Mouse (Mus musculus) kidney, postnatal 14 days (tissue): ENCODE measurements around the gene Il11ra1.
A peak's percentile ranks its signal among the peaks of the same experiment; 100 is the strongest.

Source experiments
- DNase-seq: peaks from one replicate; pipeline ENCODE4 v3.0.0; 2022; ENCODE audit warnings: mixed read lengths

The Il11ra1 gene

DNA sequence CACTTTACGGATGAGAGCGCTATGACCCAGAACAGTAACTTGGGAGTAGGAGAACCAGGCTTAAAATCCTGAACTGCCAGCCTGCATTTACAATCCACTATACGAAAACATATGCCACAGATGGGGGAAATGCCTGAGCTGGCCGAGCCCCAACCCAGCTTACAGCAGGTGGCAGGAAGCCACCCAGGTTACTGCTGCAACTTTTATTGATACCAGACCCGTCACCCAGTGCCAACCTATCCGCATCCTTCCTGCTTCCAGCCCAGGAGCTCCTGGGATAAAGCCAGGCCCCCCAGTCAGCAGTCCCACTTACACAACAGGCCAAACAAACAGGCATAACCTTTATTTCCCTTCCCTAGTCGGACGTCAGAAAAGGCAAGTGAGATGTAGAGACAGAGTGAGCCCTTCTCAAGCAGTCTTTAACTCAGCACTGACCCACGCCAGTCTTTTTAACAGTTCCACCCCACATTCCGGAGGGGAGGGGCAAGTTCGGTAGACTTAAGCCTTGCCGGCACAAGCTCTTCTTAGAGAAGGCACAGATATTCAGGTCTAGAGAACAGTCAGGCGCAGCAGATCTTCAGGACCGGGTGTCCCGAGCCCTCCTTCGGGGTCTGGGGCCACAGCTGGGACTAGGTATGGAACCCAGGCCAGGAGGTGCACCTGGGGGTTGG is 12.1 kb downstream of the Il11ra1 start:
- DNase-seq, result no peak

DNA sequence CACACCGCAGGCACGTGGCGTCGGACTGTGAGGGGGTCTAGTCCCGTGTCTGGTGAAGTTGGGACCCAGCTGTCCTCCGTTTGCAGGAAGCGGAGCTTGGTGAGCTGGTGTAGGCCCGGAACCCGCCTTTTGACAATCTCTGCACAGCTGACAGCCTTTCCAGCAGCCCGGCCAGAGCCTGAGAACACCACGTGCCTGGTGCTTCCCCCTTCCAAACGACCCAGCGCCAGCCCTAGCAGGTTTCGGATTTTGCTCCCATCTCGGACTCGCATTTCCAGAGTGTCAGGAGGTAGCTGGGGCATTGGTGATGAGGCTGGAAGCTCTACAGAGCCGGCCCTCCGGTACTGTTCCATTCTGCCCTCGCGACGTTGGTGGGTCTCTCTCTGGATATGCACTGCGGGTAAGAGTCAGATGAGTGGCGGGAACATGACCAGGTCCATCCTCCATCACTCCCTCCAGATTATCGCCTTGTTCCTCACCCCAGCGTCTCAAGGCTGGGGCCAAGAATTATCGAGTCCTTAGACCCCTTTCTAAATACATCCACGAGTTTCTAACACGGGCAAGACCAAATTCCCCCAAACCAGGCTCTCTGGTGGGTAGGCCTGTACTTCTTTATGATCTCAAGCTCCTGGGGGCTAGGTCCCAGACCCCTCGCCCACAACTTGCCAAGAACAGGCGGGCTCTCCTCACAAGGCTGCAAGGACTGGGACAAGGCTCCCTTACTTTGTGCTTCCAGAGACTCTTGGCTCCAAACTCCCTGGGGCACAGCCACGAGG is 12.8 kb downstream of the Il11ra1 start:
- DNase-seq, result peak; percentile 38

DNA sequence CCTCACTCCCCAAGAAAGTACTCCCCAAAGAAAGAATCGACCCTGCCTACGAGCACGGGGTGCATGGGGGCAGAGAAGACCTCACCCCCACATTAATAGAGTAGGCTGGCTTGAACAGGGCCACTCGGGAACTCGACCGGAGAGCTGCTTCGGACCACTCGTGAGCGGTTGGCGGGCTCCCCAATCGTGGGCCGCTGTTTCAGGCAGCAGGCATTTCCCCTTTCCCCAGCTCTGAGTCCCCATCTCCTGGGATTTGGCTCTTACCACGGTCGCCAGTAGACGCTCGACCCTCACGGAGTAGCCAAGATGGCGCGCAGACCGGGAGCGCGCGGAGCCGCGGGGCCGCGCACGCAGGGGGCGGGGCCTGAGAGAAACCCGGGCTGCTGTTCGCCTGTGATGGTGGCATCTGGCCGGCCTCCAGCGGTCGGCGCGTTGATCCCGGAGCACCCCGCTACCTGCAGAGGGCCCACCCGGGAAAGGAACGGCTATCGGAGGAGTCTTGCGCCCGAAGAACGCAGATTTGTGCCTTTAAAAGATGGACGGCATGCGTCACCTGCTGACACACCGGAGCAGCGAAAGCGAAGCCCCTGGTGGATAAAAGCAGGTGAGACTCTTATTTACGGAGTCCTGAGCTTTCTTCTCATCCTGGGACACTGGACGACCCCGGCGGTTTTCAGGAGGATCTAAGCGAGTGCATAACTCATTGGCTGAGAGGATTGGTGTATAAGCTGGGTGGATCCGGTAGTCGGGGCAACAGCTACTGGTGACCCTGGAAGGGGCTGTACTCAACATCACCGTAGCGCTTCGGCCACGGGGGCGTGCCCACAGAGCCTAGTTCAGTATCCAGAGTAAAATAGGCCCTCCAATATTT is 13.6 kb downstream of the Il11ra1 start, which contains the start of gene Rpp25l:
Rpp25l (minus strand) TSS at position 338 of the 871 bp plus-strand sequence.
- DNase-seq, result peak; percentile 92

DNA sequence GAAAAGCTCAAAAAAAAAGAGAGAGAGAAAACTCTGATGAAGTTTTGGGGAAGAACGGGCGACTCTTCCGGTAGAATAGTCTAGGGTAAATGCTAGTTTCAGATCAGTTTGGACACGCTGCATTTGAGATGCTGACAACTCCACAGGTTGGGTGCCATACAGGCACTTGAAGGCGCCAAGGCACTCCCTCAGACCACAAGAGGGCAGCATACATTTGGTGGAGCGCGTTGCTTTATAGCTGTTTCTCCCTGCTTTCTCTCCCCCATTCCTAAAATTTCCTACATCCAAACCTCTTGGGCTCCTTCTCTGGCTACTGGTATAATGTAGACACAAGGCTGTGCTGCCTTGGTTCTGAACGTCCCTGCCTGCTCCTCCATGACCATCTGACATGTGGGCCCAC is 14.5 kb downstream of the Il11ra1 start:
- DNase-seq, result peak; percentile 78

DNA sequence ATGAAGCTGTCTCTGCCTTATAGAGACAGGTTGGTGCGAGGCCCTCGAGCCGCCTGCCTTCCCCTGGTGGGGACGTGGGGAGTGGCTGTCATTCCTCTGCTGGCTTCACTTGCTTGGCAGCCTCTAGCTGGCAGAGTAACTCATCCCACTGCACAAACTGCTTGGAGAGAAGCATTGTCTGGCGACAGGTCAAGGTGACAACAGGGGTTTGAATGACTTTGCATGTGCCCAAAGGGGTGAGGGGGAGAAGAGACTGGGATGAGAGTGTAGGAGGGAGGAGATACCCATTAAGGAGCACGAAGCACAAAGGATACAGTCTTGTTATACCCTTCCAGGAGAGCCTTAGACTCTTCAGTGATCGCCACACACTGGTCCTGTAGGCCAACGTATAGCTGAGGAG is 15.3 kb downstream of the Il11ra1 start:
- DNase-seq, result no peak

DNA sequence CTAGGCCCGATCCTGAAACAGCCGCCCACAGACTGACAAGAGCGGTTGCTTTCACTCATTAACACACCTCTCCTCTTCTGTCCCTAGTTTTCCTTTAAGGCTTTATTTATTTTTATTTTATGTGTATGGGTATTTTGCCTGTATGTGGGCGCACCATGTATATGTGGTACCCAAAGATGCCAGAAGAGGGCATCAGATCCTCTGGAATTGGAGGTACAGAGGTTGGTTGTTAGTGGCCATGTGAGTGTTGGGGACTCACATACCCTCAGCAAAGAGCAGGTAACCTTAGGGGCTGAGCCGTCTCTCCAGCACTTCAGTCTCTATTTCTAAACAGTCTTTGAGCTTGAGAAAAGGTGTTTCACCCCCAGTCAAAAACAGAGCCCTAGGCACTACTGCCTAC is 15.8 kb downstream of the Il11ra1 start:
- peak; percentile 64 for DNase-seq

DNA sequence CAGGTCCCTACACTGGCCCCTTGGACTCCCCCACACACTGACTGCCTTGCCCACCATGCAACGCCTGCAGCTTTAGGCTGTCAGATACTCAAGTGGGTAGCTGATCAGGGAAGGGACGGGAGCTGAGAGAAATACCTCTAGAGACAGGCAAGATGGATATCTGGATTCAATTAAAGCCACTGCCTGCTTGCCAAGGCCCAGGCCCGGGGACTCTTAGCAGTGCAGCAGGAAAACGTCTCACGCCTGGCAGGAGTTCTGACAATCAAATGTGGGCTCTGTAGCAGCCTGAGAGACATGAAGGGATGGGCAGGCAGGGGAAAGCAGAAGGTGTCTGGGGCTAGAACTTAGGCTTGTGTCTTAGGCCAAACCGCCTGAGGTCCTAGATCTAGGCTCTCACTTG is 17.0 kb downstream of the Il11ra1 start:
- DNase-seq, result no peak

DNA sequence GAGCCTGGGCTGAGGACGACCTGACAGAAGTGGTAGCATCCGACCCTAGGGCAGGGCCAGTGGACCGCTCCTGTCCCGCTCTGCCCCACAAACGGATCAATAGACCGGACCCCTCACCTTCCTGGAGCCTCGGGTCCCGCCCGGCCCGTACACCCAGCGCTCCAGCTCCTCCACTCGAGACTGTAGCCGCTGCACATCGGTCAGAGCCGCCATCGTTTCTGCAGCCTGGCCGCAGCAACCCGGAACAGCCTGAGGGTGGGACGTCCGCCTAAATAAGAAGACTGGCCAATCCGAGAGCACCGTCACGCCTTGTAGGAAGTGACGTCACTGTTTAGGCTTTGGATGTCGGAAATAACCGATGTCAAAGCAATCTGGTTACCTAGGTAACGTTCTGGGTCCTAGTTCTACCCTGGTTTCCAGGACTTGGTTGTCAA is 23.1 kb downstream of the Il11ra1 start, which contains the start of gene Dctn3:
Dctn3 (minus strand) TSS at position 253 of the 434 bp plus-strand sequence.
- DNase-seq, result peak; percentile 95

DNA sequence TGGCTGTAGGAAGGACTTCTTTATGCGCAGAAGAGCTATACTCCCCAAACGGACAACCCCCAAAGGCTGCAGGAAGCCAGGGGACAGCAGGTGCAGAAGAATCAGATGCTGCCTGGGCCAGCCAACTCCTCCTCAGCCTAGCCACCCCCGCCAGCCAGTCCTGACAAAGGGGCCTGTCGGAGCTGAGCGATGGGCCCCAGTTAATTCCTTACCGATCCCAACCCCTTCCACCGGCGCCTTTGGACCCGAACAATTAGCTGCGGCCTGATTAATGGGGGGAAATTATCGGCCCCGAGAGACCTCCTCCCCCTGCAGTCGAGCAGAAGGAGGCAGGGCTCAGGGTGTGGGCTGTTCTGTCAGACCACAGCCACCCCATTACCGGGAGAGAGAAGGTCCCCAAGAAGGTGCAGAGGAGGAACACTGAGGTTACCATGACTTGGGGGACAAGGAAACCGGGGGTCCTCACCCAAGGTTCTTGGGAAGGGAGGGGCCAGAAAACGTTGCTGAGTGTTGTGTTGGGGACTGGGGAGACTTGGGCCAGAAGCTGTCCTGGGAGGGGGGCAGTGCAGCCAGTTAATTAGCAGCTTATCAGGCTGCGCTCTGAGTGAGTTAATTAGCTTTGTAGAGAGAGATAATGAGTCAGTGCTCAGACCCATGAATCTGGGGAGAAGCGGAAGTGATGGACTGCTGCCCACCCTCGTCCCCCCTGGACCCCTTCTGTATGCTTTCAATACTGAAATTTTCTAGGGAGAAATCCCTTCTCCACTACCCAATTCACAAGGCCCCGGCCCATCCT is 27.2 kb downstream of the Il11ra1 start:
- no peak for DNase-seq

DNA sequence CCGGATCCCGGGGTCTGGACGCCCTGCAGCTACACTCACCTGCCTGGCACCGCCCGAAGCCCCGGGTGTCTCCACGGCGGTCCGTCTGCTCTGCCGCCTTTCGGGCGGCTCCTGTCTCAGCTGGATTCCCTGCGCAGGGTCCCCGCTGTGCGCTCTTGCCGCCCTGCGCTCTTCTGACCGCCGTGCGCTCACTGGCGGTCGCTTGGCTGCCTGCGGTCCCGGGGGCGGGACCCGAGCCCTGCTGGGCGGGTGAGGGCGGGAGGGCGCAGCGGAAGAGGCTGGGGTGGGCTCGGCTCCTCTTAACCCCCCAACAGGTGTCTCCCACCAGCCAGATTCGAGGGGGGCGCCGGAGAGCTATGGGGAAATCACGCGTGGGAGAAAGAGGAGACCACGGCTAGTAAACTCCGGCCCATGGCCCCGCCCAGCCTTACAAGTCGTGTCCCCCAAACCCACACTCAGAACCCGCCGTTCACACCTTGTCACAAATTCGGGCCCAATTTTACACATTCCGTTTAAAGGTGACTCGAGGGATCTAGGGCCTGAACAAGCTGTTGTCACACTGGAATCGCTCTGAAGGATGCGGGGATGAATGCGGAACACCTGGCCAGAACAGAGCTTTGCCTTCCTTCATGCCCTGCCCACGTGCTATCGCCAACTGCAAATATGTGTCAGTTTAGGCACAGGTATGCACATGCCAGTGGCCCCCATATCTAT is 31.4 kb downstream of the Il11ra1 start, which contains the start of gene Arid3c:
Arid3c (minus strand) TSS at position 91 of the 714 bp plus-strand sequence.
- no peak for DNase-seq

DNA sequence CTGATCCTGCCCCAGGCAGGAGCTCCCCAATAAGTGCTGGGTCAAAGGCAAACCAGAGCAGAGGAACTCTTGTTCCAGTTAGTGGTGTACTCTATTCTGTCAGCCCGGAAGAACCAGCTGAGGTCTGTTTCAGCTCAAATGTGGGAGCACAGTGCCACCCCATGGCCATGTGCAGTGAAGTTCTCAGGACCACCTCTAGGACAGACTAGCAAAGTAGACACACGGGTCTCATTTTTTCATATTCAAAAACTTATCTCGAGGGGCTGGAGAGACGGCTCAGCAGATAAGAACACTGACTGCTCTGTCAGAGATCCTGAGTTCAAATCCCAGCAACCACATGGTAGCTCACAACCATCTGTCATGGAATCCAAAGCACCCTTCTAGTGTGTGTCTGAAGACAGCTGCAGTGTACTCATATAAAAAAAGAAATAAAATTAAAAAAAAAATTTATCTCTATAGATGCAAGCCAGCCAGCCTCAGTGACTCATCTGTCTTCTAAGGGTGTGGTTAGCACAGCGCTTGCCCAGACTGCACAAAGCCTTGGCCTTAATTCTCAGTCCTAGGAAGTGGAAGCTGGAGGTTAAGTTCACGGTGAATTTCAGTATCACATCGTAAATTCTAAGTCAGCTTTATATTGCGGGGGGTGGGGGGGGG is 37.9 kb downstream of the Il11ra1 start:
- DNase-seq, result peak; percentile 84

DNA sequence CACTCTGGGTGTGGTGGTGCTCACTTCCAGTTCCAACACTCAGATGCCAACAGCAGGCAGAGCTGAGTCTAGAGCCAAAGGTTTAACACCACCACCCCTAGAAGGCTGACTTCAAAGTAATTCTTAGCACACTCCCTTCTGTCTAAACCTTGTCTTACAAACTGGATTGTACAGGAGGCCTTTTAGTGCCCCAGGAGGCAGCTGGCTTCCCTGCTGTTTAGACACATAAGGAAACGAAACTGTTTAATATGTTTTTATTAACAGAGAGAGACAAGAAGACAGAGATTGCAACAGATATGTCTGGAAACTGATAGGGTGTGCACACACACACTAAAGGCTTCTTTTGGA is 38.4 kb downstream of the Il11ra1 start:
- DNase-seq, result no peak

DNA sequence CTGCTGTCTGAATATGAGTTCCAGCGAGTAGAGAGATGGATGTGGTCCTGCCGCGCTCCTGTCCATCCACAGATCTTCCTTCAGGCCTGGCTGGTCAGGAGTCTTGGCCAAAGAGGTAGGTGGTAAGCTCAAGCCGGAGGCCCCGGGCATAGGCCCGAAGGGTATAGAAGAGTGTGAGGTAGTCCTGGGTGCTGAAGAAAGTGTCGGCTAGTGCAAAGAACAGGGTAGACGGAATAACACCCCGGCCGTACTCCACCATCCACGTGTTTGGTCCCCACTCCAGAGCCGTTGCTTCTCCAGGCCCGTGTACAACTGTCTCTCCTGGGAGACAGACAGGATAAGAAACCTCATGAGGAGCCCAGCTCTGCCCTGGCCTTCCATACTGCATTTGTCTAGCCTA is 39.5 kb downstream of the Il11ra1 start:
- DNase-seq, result no peak

DNA sequence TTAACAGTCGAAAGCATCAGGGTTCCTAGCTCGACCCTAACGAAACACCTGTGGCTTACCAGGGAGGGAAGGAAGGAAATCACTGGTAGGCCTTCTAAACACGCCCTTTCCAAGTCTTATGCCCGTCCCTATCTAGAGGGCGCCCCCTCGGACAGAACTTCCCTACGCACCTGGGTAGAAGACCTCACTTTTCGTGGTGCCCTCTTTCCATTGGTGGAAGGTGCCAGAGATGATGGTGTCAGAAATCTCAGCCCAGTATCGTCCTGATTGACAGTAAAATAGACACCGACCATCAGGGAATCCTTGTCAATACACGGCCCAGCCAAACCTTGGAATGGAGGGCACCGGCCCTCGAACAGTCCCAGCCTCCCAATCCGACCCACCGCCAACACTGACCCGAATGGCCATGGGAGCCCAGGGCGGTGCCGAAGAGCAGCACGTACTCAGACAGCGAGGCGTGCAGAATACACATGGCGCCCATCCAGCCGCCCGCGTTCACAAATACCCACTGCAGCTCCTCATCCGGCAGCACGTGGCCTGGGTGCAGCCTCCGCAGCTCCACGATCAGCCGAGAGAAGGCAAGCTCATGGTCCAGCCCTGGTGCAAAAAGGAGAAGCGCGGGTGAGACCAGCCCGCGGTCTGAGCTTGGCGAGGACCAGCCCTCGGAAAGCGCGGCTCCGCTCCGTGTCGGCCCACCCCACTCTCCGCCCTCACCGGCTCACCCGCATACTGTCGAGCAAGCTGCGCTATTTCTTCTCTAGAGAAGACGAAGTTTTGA is 40.8 kb downstream of the Il11ra1 start:
- DNase-seq, result no peak

DNA sequence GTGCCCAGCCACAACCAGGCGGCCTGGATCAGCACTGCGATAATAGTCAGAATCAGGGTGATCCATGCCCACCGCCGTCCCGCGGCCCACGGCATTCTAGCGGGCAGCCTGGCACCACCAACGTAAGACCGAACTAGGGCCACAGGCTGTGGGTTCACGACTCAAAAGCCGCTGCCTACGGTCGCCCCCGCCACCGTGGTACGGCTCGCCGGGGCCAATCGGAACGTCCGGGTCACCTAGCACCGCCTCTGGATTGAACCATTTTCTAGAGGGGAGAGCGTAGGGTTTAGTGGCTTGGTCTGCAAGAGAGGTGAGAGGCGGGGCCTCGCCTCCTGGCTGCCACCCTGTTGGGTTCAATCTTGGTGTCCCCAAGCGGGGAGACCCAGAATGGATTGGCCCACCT is 41.4 kb downstream of the Il11ra1 start:
- DNase-seq, result peak; percentile 96

DNA sequence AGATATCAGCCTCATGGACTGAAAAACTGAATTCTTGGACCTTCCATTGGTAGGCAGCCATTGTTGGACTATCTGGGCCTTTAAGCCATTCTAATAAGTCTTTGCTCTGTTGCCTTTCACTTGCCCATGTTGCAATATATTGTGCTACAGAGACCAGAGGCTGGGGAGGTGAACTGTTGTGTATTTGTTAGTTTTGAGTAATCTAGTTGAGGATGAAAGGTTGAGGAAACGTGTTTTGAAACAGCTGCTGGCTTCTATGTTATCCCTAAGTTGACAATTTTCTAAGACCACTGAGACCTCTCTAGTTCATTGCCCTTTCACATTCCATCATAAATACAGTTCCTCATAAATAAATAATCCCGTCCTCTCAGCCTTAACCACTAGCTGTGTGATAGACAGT is 44.3 kb downstream of the Il11ra1 start:
- no peak for DNase-seq

DNA sequence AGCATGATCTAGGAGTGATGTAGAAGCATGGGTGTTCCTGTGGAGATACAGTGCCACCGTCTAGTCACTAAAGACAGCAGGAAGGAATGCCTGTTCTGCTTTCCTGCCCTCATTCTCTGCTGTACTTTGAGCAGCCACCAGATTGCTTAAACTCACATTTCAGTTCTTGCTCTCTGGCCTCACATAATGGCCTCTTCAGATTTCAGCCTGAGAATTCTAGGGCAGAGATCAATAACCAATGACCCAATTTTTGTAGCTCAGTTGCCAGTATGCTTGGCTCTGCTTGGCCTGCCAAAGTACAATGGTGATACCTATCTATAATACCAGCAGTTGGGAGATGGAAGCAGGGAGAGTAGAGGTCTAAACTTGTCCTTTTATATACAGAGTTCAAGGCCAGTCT is 45.2 kb downstream of the Il11ra1 start:
- DNase-seq, result no peak

DNA sequence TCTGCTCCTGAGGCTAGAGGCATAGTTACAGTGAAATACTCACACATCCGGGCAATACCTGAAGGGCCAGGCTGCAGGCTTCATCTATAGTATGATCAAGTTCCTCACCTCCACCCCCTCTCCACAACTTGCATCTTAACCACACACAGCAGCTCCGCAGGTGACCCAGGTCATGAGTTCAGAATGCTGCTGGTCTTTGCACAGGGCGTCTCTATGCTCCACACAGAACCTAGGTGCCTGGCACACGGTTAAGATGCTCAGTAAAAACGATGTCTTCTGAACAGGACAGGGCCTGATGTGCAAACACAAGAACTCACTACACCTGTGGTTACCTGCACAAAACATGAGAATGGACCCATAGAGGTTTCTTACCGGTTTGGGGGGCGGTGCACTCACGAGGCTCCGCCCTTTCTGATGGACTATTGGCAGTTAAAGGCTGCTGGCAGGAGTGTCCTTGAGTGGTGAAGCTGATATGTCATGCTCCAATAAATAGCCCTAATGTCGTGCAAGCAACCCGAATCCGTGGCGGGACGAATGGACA is 55.1 kb downstream of the Il11ra1 start, which contains the start of gene Galt:
Galt (plus strand) TSS at position 432 of the 541 bp plus-strand sequence.
- no peak for DNase-seq

DNA sequence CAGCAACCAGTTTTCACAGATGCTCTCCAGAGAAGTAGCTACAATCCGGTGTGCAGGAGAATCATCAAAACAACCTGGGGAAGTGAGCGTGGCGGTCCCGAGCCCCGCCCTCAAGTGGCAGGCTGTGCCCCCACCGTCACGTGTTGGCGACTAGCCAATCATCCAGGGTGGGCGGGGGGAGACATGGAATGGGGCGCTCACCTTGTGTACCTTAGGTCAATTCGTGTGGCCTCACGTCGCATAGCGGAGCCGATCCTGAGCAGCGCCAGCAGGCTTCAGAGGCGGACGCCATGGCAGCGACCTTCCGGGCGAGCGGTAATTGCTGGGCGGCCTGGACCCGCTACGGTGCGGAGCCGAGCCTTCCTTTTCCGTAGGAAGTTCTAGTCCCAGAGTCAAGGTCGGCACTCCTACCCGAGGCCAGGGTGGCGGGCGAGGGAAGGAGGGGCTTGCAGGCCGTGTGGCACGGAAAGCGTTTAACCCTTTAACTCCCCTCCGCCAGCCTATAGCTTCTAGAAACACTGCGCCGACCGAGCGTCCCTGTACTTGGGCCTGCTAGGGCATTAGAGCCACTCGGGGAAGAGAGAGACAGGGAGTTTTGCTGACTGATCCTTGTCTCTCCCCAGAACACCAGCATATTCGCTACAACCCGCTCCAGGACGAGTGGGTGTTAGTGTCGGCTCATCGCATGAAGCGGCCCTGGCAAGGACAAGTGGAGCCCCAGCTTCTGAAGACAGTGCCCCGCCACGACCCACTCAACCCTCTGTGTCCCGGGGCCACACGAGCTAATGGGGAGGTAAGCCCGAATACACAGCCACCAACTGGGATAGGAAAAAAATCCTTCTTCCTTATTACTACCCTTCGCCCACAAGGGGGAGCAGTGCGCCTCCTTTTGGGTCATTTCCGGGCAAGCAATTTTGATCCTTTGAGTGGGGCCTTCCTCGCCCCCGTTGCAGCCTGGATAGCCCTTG is 55.8 kb downstream of the Il11ra1 start, which contains the start of gene Sigmar1:
Sigmar1 (minus strand) TSS at position 820 of the 968 bp plus-strand sequence.
- peak; percentile 92 for DNase-seq
